Mouse (Mus musculus): Measurements from ENCODE around the gene Dynlt1b.
"Not testable (repeated sequence)": the region's sequence is repeated elsewhere in the genome, so short reads cannot be mapped to it uniquely, and the experiment has no call there.

DNA sequence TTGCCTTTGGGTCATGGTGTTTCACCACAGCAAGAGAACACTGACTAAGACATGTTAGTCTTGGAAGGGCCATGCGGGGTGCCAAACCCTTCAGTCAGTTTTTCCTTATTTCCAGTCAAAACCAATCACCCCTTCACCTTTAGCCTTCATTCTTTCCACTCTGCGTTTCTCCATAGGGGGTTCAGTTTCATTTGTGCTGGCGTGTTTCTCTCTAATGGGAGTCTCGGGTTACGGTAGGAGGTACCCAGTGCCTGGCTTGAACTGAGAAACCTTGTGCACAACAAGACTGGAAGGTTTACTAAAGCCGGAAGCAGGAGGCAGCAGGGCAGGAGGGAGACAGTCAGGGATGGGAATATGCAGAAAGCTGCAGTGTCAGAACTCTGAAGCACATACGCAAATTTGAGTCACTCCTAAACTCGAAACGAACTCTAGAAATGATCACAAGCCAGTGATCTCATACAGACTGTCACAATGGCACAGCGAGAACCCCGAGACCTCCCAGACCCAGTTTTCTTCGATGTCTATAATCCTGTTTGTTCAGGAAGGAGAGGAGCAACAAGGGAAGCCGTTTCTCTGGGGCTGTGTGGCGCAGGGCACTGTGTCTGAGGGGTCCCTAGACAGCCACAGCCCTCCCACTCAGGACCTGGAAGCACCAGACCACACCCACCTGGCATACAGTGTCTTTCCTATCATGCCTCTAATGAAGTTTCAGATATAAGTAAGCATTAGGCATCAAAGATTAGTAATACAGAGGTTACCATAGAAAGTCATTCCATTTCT lies 8.2 kb upstream of the Dynlt1b start:
- not testable (repeated sequence) for TF ChIP-seq POLR2A (IDR thresholded peaks at IDR 0.05; ENCODE audit: insufficient read depth, low read length); CTCF (IDR thresholded peaks at IDR 0.05; ENCODE audit: low read depth, low read length); EP300 (IDR thresholded peaks at IDR 0.05; ENCODE audit: insufficient read depth, low read depth, low read length)
